Mouse (Mus musculus): Measurements from ENCODE around the gene Lrrc1. TPM values are rescaled to one million over a fixed set of nuclear protein-coding genes. Genes with fewer than 3 reads are reported as not detected.
A peak's percentile ranks its signal among the peaks of the same experiment; 100 is the strongest.

Lrrc1 gene
- polyA plus RNA-seq, 1 experiment from 2014 or later, result 22.1 TPM

DNA sequence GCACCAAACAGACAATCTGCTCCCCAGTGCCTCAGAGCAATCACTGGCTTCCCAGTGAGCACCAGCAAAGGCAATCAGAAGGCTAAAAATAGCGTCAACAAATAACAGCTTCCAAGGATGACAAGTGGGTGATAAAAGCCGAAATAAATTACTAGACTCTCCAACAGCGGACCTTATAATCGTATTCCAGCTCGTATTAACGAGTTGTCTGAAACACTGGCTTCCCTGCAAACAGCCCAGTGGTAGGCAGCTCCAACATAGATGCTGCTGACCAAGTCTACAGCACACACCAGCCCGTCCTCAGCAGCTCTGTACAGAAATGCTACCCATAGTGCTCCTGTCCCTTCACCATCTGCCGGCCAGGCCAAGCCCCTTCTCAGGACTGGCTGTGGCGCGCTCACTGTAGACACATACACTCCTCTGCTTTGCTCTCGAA, 105.8 kb downstream of the Lrrc1 start:
- 49% methylated on average over 11 of the region's 11 CpGs for WGBS
- H3K27me3 ChIP-seq (ENCODE audit: insufficient read depth, low read length), result no peaks in the 10 kb centered on the region
- H3K27ac ChIP-seq, result no peak overlapping the region
- 0 out of 2 replicates have a peak overlapping the region, but pooled peaks have one; percentile 0 for H3K4me2 ChIP-seq (ENCODE audit: low read length)
- ATAC-seq (replicated peaks; ENCODE audit: low FRiP score, low read depth) (no peak), DNase-seq (ENCODE audit: low spot score) (peak; percentile 64)
- peaks cover 7% of the 10 kb centered on the region; the same call in 1 of the 2 replicates for H3K36me3 ChIP-seq (ENCODE audit: insufficient read depth, low read length)
- H3K4me3 ChIP-seq (replicated peaks; ENCODE audit: low read depth, low read length), result no peak overlapping the region
- H3K4me1 ChIP-seq (replicated peaks; ENCODE audit: insufficient read depth, low read length), result no peaks in the 10 kb centered on the region
- H3K9me3 ChIP-seq (replicated peaks; ENCODE audit: low read length), result no peaks in the 10 kb centered on the region
- no peak for TF ChIP-seq CTCF (IDR thresholded peaks at IDR 0.05; ENCODE audit: low read depth)
- H3K9ac ChIP-seq (ENCODE audit: low read depth, low read length), result no peak overlapping the region

DNA sequence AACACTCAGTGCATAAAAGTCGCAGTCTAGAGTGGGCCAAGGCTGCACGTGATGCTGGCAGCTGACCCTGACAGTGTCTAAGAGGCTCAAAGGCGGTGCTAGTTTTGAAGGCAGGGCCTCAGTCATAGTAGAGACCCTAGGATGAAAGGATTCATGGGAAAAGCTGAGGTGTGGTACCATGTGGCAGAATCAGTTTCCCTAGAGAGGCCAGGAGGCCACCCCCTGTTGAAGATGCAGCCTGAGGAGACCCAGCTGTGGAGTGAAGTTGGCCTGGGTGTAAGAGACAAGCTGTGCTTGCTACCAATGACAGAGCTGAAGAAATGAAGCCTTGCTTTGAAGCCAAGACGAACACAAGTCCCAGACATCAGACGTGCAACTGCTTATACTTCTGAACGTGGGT, 107.5 kb downstream of the Lrrc1 start:
- TF ChIP-seq CTCF (IDR thresholded peaks at IDR 0.05; ENCODE audit: low read depth), result no peak
- peaks cover 10% of the 10 kb centered on the region; the same call in 1 of the 2 replicates for H3K36me3 ChIP-seq (ENCODE audit: insufficient read depth, low read length)
- DNase-seq (ENCODE audit: low spot score) (no peak), ATAC-seq (replicated peaks; ENCODE audit: low FRiP score, low read depth) (no peak)
- no peak overlapping the region for H3K4me3 ChIP-seq (replicated peaks; ENCODE audit: low read depth, low read length)
- no peak overlapping the region for H3K9ac ChIP-seq (ENCODE audit: low read depth, low read length)
- no peaks in the 10 kb centered on the region for H3K9me3 ChIP-seq (replicated peaks; ENCODE audit: low read length)
- H3K4me2 ChIP-seq (ENCODE audit: low read length), result no peak overlapping the region
- H3K27ac ChIP-seq, result no peak overlapping the region
- H3K27me3 ChIP-seq (ENCODE audit: insufficient read depth, low read length), result no peaks in the 10 kb centered on the region
- WGBS, result 86% methylated on average over 6 of the region's 6 CpGs
- no peaks in the 10 kb centered on the region for H3K4me1 ChIP-seq (replicated peaks; ENCODE audit: insufficient read depth, low read length)

DNA sequence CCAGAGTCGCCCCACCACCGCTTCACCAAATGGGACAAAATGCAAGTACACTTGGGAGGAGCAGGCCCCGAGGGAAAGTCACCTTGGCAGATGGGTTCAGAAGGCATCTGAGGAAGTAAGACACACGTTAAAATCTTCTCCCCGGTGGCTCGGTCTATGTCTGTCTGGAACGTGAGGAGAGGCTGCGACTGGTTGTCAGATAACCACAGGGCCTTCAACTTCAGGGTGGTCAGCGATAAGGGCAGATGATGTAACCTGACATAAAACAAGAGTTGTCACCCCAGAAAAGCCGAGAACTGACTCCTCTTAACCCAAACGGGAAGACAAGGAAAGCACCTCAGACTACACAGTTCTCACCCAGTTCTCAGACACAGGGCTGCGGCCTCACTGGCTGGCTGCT, 109.7 kb downstream of the Lrrc1 start:
- TF ChIP-seq CTCF (IDR thresholded peaks at IDR 0.05; ENCODE audit: low read depth), result no peak
- no peak overlapping the region for H3K9ac ChIP-seq (ENCODE audit: low read depth, low read length)
- no peaks in the 10 kb centered on the region for H3K27me3 ChIP-seq (ENCODE audit: insufficient read depth, low read length)
- H3K9me3 ChIP-seq (replicated peaks; ENCODE audit: low read length), result no peaks in the 10 kb centered on the region
- no peaks in the 10 kb centered on the region for H3K4me1 ChIP-seq (replicated peaks; ENCODE audit: insufficient read depth, low read length)
- H3K36me3 ChIP-seq (ENCODE audit: insufficient read depth, low read length), result peaks cover 13% of the 10 kb centered on the region; the same call in 1 of the 2 replicates
- DNase-seq (ENCODE audit: low spot score), result no peak
- no peak for ATAC-seq (replicated peaks; ENCODE audit: low FRiP score, low read depth)
- no peak overlapping the region for H3K4me2 ChIP-seq (ENCODE audit: low read length)
- H3K4me3 ChIP-seq (replicated peaks; ENCODE audit: low read depth, low read length), result no peak overlapping the region
- no peak overlapping the region for H3K27ac ChIP-seq
- WGBS, result 74% methylated on average over 12 of the region's 12 CpGs

DNA sequence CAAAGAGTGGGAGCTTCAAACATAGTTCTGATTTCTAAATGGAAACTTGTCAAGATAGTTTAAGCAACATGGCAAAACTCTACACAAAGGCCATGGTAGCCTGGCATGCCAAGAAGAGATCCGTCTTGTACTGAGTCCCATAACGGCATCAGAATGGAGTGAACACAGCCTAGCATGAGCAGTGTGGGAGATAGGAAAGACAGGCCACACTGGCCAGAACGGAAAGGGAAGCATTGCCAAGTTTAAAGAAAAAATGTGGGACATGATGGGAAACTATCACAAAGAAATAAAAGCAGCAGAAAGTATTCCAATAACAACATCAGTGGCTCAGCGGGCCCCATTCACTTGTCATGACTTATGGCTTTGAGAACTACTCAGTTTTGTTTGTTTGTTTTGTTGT, 111.2 kb downstream of the Lrrc1 start:
- peak; percentile 66 for DNase-seq (ENCODE audit: low spot score)
- Histone ChIP-seq H3K9me3 (replicated peaks; ENCODE audit: low read length) (no peaks in the 10 kb centered on the region), H3K36me3 (ENCODE audit: insufficient read depth, low read length) (peaks cover 13% of the 10 kb centered on the region; the same call in 1 of the 2 replicates), H3K9ac (ENCODE audit: low read depth, low read length) (no peak overlapping the region), H3K27ac (no peak overlapping the region), H3K4me3 (replicated peaks; ENCODE audit: low read depth, low read length) (no peak overlapping the region), H3K4me1 (replicated peaks; ENCODE audit: insufficient read depth, low read length) (peaks cover 2% of the 10 kb centered on the region; the same call in 1 of the 2 replicates), H3K4me2 (ENCODE audit: low read length) (no peak overlapping the region), H3K27me3 (ENCODE audit: insufficient read depth, low read length) (no peaks in the 10 kb centered on the region)
- no peak for TF ChIP-seq CTCF (IDR thresholded peaks at IDR 0.05; ENCODE audit: low read depth)
- ATAC-seq (replicated peaks; ENCODE audit: low FRiP score, low read depth), result no peak
- WGBS, result 75% methylated on average over 4 of the region's 4 CpGs

DNA sequence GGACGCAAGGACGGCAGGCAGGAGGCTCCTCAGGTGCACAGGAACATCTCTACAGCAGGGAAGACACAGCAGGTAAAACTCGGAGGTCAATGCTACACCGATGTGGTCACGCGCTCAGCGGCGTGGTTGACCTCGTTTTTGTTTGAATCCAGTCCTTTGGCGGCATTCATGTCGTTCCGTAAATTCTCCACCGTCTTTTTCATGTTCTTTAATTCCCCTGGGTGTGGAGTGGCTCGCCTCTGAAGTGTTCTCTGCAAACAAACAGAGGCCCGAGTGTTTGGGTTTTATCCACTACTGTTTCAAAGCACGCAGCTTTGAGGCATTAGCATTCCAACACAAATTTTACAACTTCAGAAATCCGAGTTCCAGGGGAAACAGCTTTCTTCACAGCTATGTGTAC, 112.6 kb downstream of the Lrrc1 start:
- H3K4me2 ChIP-seq (ENCODE audit: low read length), result no peak overlapping the region
- no peaks in the 10 kb centered on the region for H3K9me3 ChIP-seq (replicated peaks; ENCODE audit: low read length)
- H3K36me3 ChIP-seq (ENCODE audit: insufficient read depth, low read length), result peaks cover 10% of the 10 kb centered on the region; the same call in 1 of the 2 replicates
- TF ChIP-seq CTCF (IDR thresholded peaks at IDR 0.05; ENCODE audit: low read depth), result no peak
- no peak overlapping the region for H3K9ac ChIP-seq (ENCODE audit: low read depth, low read length)
- no peaks in the 10 kb centered on the region for H3K27me3 ChIP-seq (ENCODE audit: insufficient read depth, low read length)
- peaks cover 10% of the 10 kb centered on the region; the same call in 1 of the 2 replicates for H3K4me1 ChIP-seq (replicated peaks; ENCODE audit: insufficient read depth, low read length)
- WGBS, result 69% methylated on average over 17 of the region's 17 CpGs
- no peak overlapping the region for H3K27ac ChIP-seq
- H3K4me3 ChIP-seq (replicated peaks; ENCODE audit: low read depth, low read length), result no peak overlapping the region
- DNase-seq (ENCODE audit: low spot score) (no peak), ATAC-seq (replicated peaks; ENCODE audit: low FRiP score, low read depth) (no peak)

DNA sequence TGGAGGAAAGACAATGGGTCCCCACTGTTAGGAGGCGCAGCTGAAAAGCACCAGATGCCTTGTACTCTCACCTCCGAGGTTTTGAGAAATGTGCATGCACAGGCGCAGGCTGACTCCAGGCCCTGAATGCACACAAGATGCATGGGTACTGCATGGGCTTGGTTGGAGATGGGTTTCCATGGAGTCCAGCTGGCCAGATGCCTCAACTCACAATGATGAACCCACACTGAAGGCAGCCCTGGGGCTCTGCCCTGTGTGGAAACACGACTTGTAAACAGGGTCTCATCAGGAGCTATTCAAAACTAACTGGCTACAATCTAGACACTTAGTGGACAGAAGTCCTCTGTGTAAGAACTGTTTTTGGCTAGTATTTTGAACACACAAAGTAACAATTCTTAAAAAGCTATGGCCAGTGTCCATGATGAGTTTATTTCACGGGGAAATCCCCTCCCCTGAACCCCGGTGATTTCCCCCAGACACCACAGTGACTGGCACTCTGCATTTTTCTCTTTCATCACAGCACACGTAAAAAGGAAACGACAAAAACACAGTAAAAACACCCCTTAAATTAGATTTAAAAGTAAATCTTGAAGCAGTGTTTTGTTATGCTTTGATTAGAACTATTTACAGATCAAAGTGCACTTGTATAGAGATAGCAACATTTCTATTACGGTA, 114.1 kb downstream of the Lrrc1 start:
- 77% methylated on average over 9 of the region's 9 CpGs for WGBS
- no peaks in the 10 kb centered on the region for H3K27me3 ChIP-seq (ENCODE audit: insufficient read depth, low read length)
- no peak for TF ChIP-seq CTCF (IDR thresholded peaks at IDR 0.05; ENCODE audit: low read depth)
- DNase-seq (ENCODE audit: low spot score), result no peak
- ATAC-seq (replicated peaks; ENCODE audit: low FRiP score, low read depth), result no peak
- no peak overlapping the region for H3K27ac ChIP-seq
- no peak overlapping the region for H3K9ac ChIP-seq (ENCODE audit: low read depth, low read length)
- H3K4me1 ChIP-seq (replicated peaks; ENCODE audit: insufficient read depth, low read length), result peaks cover 14% of the 10 kb centered on the region; the same call in 1 of the 2 replicates
- H3K36me3 ChIP-seq (ENCODE audit: insufficient read depth, low read length), result peaks cover 7% of the 10 kb centered on the region; the same call in 1 of the 2 replicates
- H3K4me2 ChIP-seq (ENCODE audit: low read length), result no peak overlapping the region
- H3K9me3 ChIP-seq (replicated peaks; ENCODE audit: low read length), result no peaks in the 10 kb centered on the region
- no peak overlapping the region for H3K4me3 ChIP-seq (replicated peaks; ENCODE audit: low read depth, low read length)

All from kidney, postnatal 0 days (tissue).